Mouse (Mus musculus): Measurements from ENCODE around the gene Cavin1. TPM values are rescaled to one million over a fixed set of nuclear protein-coding genes. Genes with fewer than 3 reads are reported as not detected.
A peak's percentile ranks its signal among the peaks of the same experiment; 100 is the strongest.

Cavin1 gene
- polyA plus RNA-seq, 1 experiment from 2014 or later, result 143 TPM

- H3K4me2 ChIP-seq (ENCODE audit: low read length), result peak overlapping the region; percentile 70
- no peak overlapping the region for H3K9ac ChIP-seq (ENCODE audit: low read depth, low read length)
- no peak for TF ChIP-seq CTCF (IDR thresholded peaks at IDR 0.05; ENCODE audit: low read depth)
- peaks cover 3% of the 10 kb centered on the region; the same call in 1 of the 2 replicates for H3K4me1 ChIP-seq (replicated peaks; ENCODE audit: insufficient read depth, low read length)
- ATAC-seq (replicated peaks; ENCODE audit: low FRiP score, low read depth), result no peak
- no peaks in the 10 kb centered on the region for H3K36me3 ChIP-seq (ENCODE audit: insufficient read depth, low read length)
- H3K4me3 ChIP-seq (replicated peaks; ENCODE audit: low read depth, low read length), result peak overlapping the region; percentile 64
- DNase-seq (ENCODE audit: low spot score), result no peak
- 0 out of 2 replicates have a peak overlapping the region, but pooled peaks have one; percentile 87 for H3K27ac ChIP-seq
- H3K9me3 ChIP-seq (replicated peaks; ENCODE audit: low read length), result no peaks in the 10 kb centered on the region
- WGBS, result 87% methylated on average over 5 of the region's 5 CpGs
- H3K27me3 ChIP-seq (ENCODE audit: insufficient read depth, low read length), result no peaks in the 10 kb centered on the region
Observed at GRCm38 (mm10) chr11:100967881-100968420, 2.7 kb downstream of the Cavin1 start.

- ATAC-seq (replicated peaks; ENCODE audit: low FRiP score, low read depth) (no peak), DNase-seq (ENCODE audit: low spot score) (no peak)
- Histone ChIP-seq H3K4me1 (replicated peaks; ENCODE audit: insufficient read depth, low read length) (peaks cover 8% of the 10 kb centered on the region; the same call in 1 of the 2 replicates), H3K4me3 (replicated peaks; ENCODE audit: low read depth, low read length) (no peak overlapping the region), H3K36me3 (ENCODE audit: insufficient read depth, low read length) (no peaks in the 10 kb centered on the region), H3K9ac (ENCODE audit: low read depth, low read length) (no peak overlapping the region), H3K4me2 (ENCODE audit: low read length) (peak overlapping the region; percentile 70), H3K9me3 (replicated peaks; ENCODE audit: low read length) (no peaks in the 10 kb centered on the region), H3K27me3 (ENCODE audit: insufficient read depth, low read length) (no peaks in the 10 kb centered on the region), H3K27ac (no peak overlapping the region)
- WGBS, result 57% methylated on average over 5 of the region's 5 CpGs
- no peak for TF ChIP-seq CTCF (IDR thresholded peaks at IDR 0.05; ENCODE audit: low read depth)
Observed at GRCm38 (mm10) chr11:100967376-100967775, 3.3 kb downstream of the Cavin1 start.

GRCm38 (mm10) chr11:100965760-100966159, 4.9 kb downstream of the Cavin1 start:
- no peak for ATAC-seq (replicated peaks; ENCODE audit: low FRiP score, low read depth)
- H3K4me1 ChIP-seq (replicated peaks; ENCODE audit: insufficient read depth, low read length), result peaks cover 11% of the 10 kb centered on the region; the same call in 1 of the 2 replicates

DNA sequence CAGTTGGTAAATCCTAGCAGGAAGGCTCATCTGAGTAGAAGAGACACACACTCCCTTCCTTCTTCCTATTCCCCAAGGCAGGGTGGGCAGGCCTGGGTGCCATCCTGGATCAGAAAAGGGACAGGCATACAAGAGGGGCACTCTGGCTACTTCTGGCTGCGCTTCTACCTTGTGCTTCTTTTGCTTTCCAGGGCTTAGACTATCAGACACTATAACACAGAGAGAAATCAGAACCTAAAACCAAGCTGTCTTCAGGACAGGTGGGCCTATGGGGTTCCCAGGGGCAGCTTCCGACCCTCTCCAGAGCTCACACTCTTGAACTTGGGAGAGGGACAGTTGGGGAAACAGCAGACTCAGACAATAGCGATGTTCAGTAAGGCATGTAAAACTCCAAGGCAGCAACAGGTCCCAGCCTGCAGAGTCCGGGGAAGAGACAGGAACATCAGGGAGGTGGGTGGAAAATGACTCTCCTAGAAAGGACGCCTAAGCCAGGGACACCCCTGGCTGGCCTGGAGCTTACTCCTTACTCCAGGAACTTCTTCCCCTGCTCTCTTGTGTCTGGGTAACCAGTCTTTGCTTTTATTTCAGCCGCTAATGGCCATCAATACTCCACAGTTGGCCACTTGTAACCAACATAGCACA, 5.7 kb downstream of the Cavin1 start:
- H3K4me3 ChIP-seq (replicated peaks; ENCODE audit: low read depth, low read length), result no peak overlapping the region
- TF ChIP-seq CTCF (IDR thresholded peaks at IDR 0.05; ENCODE audit: low read depth), result no peak
- no peaks in the 10 kb centered on the region for H3K9me3 ChIP-seq (replicated peaks; ENCODE audit: low read length)
- H3K27me3 ChIP-seq (ENCODE audit: insufficient read depth, low read length), result no peaks in the 10 kb centered on the region
- no peak overlapping the region for H3K4me2 ChIP-seq (ENCODE audit: low read length)
- H3K36me3 ChIP-seq (ENCODE audit: insufficient read depth, low read length), result no peaks in the 10 kb centered on the region
- peaks cover 15% of the 10 kb centered on the region; the same call in 1 of the 2 replicates for H3K4me1 ChIP-seq (replicated peaks; ENCODE audit: insufficient read depth, low read length)
- H3K27ac ChIP-seq, result no peak overlapping the region
- WGBS, result 86% methylated on average over 6 of the region's 6 CpGs
- no peak overlapping the region for H3K9ac ChIP-seq (ENCODE audit: low read depth, low read length)
- ATAC-seq (replicated peaks; ENCODE audit: low FRiP score, low read depth), result no peak
- DNase-seq (ENCODE audit: low spot score), result no peak

More at GRCm38 (mm10) chr11:100965760-100966159, 4.9 kb downstream of the Cavin1 start:
- no peak overlapping the region for H3K4me3 ChIP-seq (replicated peaks; ENCODE audit: low read depth, low read length)
- TF ChIP-seq CTCF (IDR thresholded peaks at IDR 0.05; ENCODE audit: low read depth), result no peak
- WGBS, result 71% methylated on average over 6 of the region's 6 CpGs
- no peaks in the 10 kb centered on the region for H3K9me3 ChIP-seq (replicated peaks; ENCODE audit: low read length)
- DNase-seq (ENCODE audit: low spot score), result no peak
- no peaks in the 10 kb centered on the region for H3K36me3 ChIP-seq (ENCODE audit: insufficient read depth, low read length)
- no peak overlapping the region for H3K4me2 ChIP-seq (ENCODE audit: low read length)
- H3K27me3 ChIP-seq (ENCODE audit: insufficient read depth, low read length), result no peaks in the 10 kb centered on the region
- H3K27ac ChIP-seq, result no peak overlapping the region
- no peak overlapping the region for H3K9ac ChIP-seq (ENCODE audit: low read depth, low read length)

DNA sequence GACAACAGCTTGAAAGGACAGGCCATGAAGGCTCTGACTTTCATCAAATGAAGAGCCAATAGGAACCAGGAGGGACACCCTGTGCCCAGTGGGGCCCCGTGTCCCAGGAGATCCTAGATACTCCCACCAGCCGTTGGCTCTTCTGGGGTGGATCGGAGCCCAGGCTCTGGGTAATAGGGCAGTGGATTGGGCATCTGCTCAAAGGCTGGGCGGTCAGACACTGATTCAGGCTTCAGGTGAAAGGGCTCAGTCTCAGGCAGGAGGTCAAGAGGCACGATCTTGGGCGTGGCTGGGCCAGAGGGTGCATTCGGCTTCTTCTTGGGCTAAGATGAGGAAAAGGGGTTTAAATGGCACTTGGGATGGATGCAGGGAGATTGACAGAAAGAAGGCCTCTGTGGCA, 6.5 kb downstream of the Cavin1 start:
- no peak overlapping the region for H3K27ac ChIP-seq
- no peaks in the 10 kb centered on the region for H3K36me3 ChIP-seq (ENCODE audit: insufficient read depth, low read length)
- no peaks in the 10 kb centered on the region for H3K27me3 ChIP-seq (ENCODE audit: insufficient read depth, low read length)
- no peak for DNase-seq (ENCODE audit: low spot score)
- no peak overlapping the region for H3K4me2 ChIP-seq (ENCODE audit: low read length)
- no peak for TF ChIP-seq CTCF (IDR thresholded peaks at IDR 0.05; ENCODE audit: low read depth)
- no peak for ATAC-seq (replicated peaks; ENCODE audit: low FRiP score, low read depth)
- H3K9ac ChIP-seq (ENCODE audit: low read depth, low read length), result no peak overlapping the region
- peaks cover 21% of the 10 kb centered on the region; the same call in 1 of the 2 replicates for H3K4me1 ChIP-seq (replicated peaks; ENCODE audit: insufficient read depth, low read length)
- H3K4me3 ChIP-seq (replicated peaks; ENCODE audit: low read depth, low read length), result no peak overlapping the region
- WGBS, result 84% methylated on average over 7 of the region's 7 CpGs
- no peaks in the 10 kb centered on the region for H3K9me3 ChIP-seq (replicated peaks; ENCODE audit: low read length)

- peaks cover 3% of the 10 kb centered on the region; the same call in 1 of the 2 replicates for H3K36me3 ChIP-seq (ENCODE audit: insufficient read depth, low read length)
- no peak overlapping the region for H3K4me2 ChIP-seq (ENCODE audit: low read length)
- no peak for TF ChIP-seq CTCF (IDR thresholded peaks at IDR 0.05; ENCODE audit: low read depth)
- peaks cover 26% of the 10 kb centered on the region; the same call in 1 of the 2 replicates for H3K4me1 ChIP-seq (replicated peaks; ENCODE audit: insufficient read depth, low read length)
- 73% methylated on average over 9 of the region's 9 CpGs for WGBS
- ATAC-seq (replicated peaks; ENCODE audit: low FRiP score, low read depth), result no peak
- H3K9me3 ChIP-seq (replicated peaks; ENCODE audit: low read length), result no peaks in the 10 kb centered on the region
- no peak overlapping the region for H3K4me3 ChIP-seq (replicated peaks; ENCODE audit: low read depth, low read length)
- DNase-seq (ENCODE audit: low spot score), result no peak
- no peak overlapping the region for H3K9ac ChIP-seq (ENCODE audit: low read depth, low read length)
- peaks cover 1% of the 10 kb centered on the region; the same call in 1 of the 2 replicates for H3K27me3 ChIP-seq (ENCODE audit: insufficient read depth, low read length)
- H3K27ac ChIP-seq, result no peak overlapping the region
Observed at GRCm38 (mm10) chr11:100963647-100964046, 7.0 kb downstream of the Cavin1 start.
